Mouse (Mus musculus) cerebellum, adult 9-10 months (tissue): Measurements from ENCODE around the gene Cps1.

Experiments used
- DNase-seq: peaks from one replicate; pipeline ENCODE4 v3.0.0; 2022

The Cps1 gene

GRCm38 (mm10) chr1:67122797-67123196 lies at the start of gene Cps1:
Gene Cps1, plus strand, starts transcription at chr1:67123026.
- no peak for DNase-seq

- no peak for DNase-seq
Measured at GRCm38 (mm10) chr1:67077739-67078138, 45.1 kb upstream of the Cps1 start.

- DNase-seq, result no peak
Measured at GRCm38 (mm10) chr1:67078666-67079065, 44.2 kb upstream of the Cps1 start.

- no peak for DNase-seq
Measured at GRCm38 (mm10) chr1:67079146-67079545, 43.7 kb upstream of the Cps1 start.

- no peak for DNase-seq
Measured at GRCm38 (mm10) chr1:67092473-67092872, 30.4 kb upstream of the Cps1 start.

- DNase-seq, result no peak
Measured at GRCm38 (mm10) chr1:67099215-67099614, 23.6 kb upstream of the Cps1 start.

- DNase-seq, result no peak
Measured at GRCm38 (mm10) chr1:67103476-67104248, 19.2 kb upstream of the Cps1 start.

GRCm38 (mm10) chr1:67111621-67112298 lies 11.1 kb upstream of the Cps1 start:
- no peak for DNase-seq

- DNase-seq, result no peak
Measured at GRCm38 (mm10) chr1:67113343-67114030, 9.3 kb upstream of the Cps1 start.

- DNase-seq, result no peak
Measured at GRCm38 (mm10) chr1:67116571-67116970, 6.3 kb upstream of the Cps1 start.

GRCm38 (mm10) chr1:67117778-67118177 lies 5.0 kb upstream of the Cps1 start:
- DNase-seq, result no peak

- DNase-seq, result no peak
Measured at GRCm38 (mm10) chr1:67125433-67125832, 2.6 kb downstream of the Cps1 start.

GRCm38 (mm10) chr1:67143939-67144338 lies 21.1 kb downstream of the Cps1 start:
- peak; percentile 6 for DNase-seq

- DNase-seq, result no peak
Measured at GRCm38 (mm10) chr1:67151246-67151645, 28.4 kb downstream of the Cps1 start.

GRCm38 (mm10) chr1:67167283-67167682 lies 44.5 kb downstream of the Cps1 start:
- no peak for DNase-seq

GRCm38 (mm10) chr1:67181165-67181564 lies 58.3 kb downstream of the Cps1 start:
- DNase-seq, result peak; percentile 24

- DNase-seq, result no peak
Measured at GRCm38 (mm10) chr1:67182201-67182600, 59.4 kb downstream of the Cps1 start.

- no peak for DNase-seq
Measured at GRCm38 (mm10) chr1:67183532-67183931, 60.7 kb downstream of the Cps1 start.

GRCm38 (mm10) chr1:67184134-67184533 lies 61.3 kb downstream of the Cps1 start:
- no peak for DNase-seq

GRCm38 (mm10) chr1:67197335-67197734 lies 74.5 kb downstream of the Cps1 start:
- DNase-seq, result no peak

GRCm38 (mm10) chr1:67218339-67218944 lies 95.6 kb downstream of the Cps1 start:
- no peak for DNase-seq

- DNase-seq, result no peak
Measured at GRCm38 (mm10) chr1:67223666-67224065, 100.8 kb downstream of the Cps1 start.

- DNase-seq, result no peak
Measured at GRCm38 (mm10) chr1:67234861-67235260, 112.0 kb downstream of the Cps1 start.
